Mouse (Mus musculus) intestine, embryonic 15.5 days (tissue): ENCODE data around the gene Ace. TPM values are rescaled to one million over a fixed set of nuclear protein-coding genes. Genes with fewer than 3 reads are reported as not detected.
A peak's percentile ranks its signal among the peaks of the same experiment; 100 is the strongest.

Experiments used
- ATAC-seq: fragments of 200-750 bp; cut with Nextera tagmentation; 2 replicates; pipeline ENCODE4 v1.8.0; 2017; ENCODE audit warnings: moderate TSS enrichment, moderate library complexity
- H3K27ac ChIP-seq: fragments of 300-500 bp; sonication (generic); 2 replicates; pipeline ENCODE4 v1.5.1; 2015; ENCODE audit warnings: mild to moderate bottlenecking, inconsistent platforms
- H3K27me3 ChIP-seq: fragments of 300-500 bp; sonication (generic); replicated peaks from 2 replicates; pipeline ENCODE4 v1.6.1; 2015; ENCODE audit warnings: inconsistent platforms
- H3K36me3 ChIP-seq: fragments of 300-500 bp; sonication (generic); 2 replicates; pipeline ENCODE4 v1.6.1; 2015; ENCODE audit warnings: inconsistent platforms
- H3K4me1 ChIP-seq: fragments of 300-500 bp; sonication (generic); replicated peaks from 2 replicates; pipeline ENCODE4 v1.6.1; 2015; ENCODE audit warnings: inconsistent platforms
- H3K4me2 ChIP-seq: fragments of 300-500 bp; sonication (generic); replicated peaks from 2 replicates; pipeline ENCODE4 v1.6.1; 2015; ENCODE audit warnings: mild to moderate bottlenecking, inconsistent platforms
- H3K4me3 ChIP-seq: fragments of 300-500 bp; sonication (generic); replicated peaks from 2 replicates; pipeline ENCODE4 v1.5.1; 2015; ENCODE audit warnings: inconsistent platforms
- H3K9ac ChIP-seq: fragments of 300-500 bp; sonication (generic); 2 replicates; pipeline ENCODE4 v1.6.1; 2015; ENCODE audit warnings: inconsistent platforms
- H3K9me3 ChIP-seq: fragments of 300-500 bp; sonication (generic); 2 replicates; pipeline ENCODE4 v1.6.1; 2016; ENCODE audit warnings: inconsistent platforms
- WGBS: fragments of 180-500 bp; shearing (Covaris S2); methylation state at CpG from one replicate; pipeline ENCODE4 v1.1.7; 2015; 5-methylcytosine and 5-hydroxymethylcytosine counted together
- polyA plus RNA-seq: library from polyadenylated mRNA; unstranded; fragments of >200 nt; fragmentation: Nextera tagmentation; extraction: Ambion mirVana; gene quantifications from 2 replicates; pipeline ENCODE4 v1.2.1, GENCODE M21; 2015

The Ace gene
- polyA plus RNA-seq, 1 experiment from 2014 or later: 6.9 TPM

- no peak overlapping the region for H3K4me3 ChIP-seq
- 66% methylated on average over 3 of the region's 3 CpGs for WGBS
Observed at GRCm38 (mm10) chr11:105975050-105975449, 7.3 kb downstream of the Ace start.

DNA sequence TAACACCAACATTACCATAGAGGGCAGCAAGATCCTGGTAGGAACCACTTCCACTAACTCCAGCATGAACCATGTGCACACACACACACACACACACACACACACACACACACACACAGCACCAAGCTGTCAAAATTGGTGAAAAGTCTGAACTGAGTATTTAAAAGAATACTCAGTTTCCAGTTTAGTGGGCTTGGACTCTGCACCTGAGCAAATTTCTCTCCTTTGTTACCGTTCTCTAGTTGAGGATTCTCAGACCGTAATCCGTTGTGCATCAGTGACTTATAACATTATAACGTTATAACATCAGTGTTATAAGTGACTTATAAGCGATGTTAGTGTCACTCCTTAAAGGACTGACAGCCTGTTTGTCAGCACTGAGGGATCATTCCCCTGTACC lies 7.9 kb downstream of the Ace start:
- Histone ChIP-seq H3K36me3 (no peaks in the 10 kb centered on the region), H3K27me3 (no peaks in the 10 kb centered on the region), H3K9ac (no peak overlapping the region), H3K27ac (no peak overlapping the region), H3K4me2 (no peak overlapping the region), H3K4me3 (no peak overlapping the region), H3K4me1 (no peaks in the 10 kb centered on the region), H3K9me3 (no peaks in the 10 kb centered on the region)
- WGBS: 88% methylated on average over 5 of the region's 5 CpGs
- ATAC-seq: no peak

More at GRCm38 (mm10) chr11:105975050-105975449, 7.3 kb downstream of the Ace start:
- Histone ChIP-seq H3K36me3 (no peaks in the 10 kb centered on the region), H3K9me3 (no peaks in the 10 kb centered on the region), H3K27me3 (0 out of 2 replicates have a peak, but pooled peaks cover 5% of the 10 kb centered on the region), H3K9ac (no peak overlapping the region), H3K4me2 (no peak overlapping the region), H3K4me1 (no peaks in the 10 kb centered on the region), H3K27ac (no peak overlapping the region)
- ATAC-seq: no peak

DNA sequence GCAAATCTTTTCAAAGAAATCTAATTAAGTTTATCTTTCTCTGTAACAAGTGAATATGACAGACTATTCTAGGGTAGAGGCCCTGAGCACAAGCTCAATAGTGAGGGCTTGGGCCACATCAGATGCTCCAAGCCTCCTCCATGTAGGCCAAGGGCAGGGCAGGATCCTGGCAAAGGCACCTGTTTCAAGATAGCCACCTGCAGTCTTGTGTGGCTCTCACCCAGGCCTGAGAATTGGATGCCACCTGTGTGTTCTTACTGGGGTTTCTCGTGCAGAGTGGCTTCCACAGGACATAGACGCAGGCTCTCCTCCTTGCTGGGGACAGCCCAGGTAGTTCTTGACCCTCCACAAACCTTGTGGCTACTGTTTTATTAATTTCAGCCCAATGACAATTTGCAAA lies 10.5 kb downstream of the Ace start:
- WGBS: 78% methylated on average over 2 of the region's 2 CpGs
- no peaks in the 10 kb centered on the region for H3K4me1 ChIP-seq
- no peak overlapping the region for H3K27ac ChIP-seq
- H3K9me3 ChIP-seq: no peaks in the 10 kb centered on the region
- no peaks in the 10 kb centered on the region for H3K36me3 ChIP-seq
- no peaks in the 10 kb centered on the region for H3K27me3 ChIP-seq
- no peak overlapping the region for H3K9ac ChIP-seq
- H3K4me2 ChIP-seq: no peak overlapping the region
- H3K4me3 ChIP-seq: no peak overlapping the region
- ATAC-seq: no peak

- WGBS: 60% methylated on average over 5 of the region's 5 CpGs
- Histone ChIP-seq H3K4me1 (no peaks in the 10 kb centered on the region), H3K27me3 (no peaks in the 10 kb centered on the region), H3K9me3 (no peaks in the 10 kb centered on the region), H3K9ac (no peak overlapping the region), H3K4me2 (no peak overlapping the region), H3K4me3 (no peak overlapping the region), H3K27ac (no peak overlapping the region), H3K36me3 (no peaks in the 10 kb centered on the region)
- no peak for ATAC-seq
Observed at GRCm38 (mm10) chr11:105978634-105979033, 10.9 kb downstream of the Ace start.

DNA sequence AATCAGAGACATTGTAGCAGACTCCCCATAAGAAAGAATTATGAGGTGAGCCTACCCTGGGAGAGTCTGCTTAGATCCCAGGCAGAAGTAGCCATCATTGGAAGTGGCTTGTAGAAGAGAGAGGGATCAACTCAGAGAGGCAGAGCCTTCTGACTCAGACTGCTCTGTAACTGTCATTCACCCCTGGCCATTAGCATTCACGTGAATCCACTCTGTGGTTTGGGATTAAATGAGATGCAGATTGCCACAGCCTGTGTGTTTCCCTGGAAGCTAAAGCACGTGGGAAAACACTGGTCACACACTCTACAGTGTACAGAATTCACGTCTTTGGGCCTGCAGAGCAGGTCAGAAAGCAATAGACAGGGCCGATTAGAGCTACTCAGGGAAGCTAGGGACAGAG lies 16.7 kb downstream of the Ace start:
- Histone ChIP-seq H3K27me3 (no peaks in the 10 kb centered on the region), H3K27ac (no peak overlapping the region), H3K9me3 (no peaks in the 10 kb centered on the region), H3K4me2 (no peak overlapping the region), H3K9ac (no peak overlapping the region), H3K4me3 (no peak overlapping the region), H3K36me3 (no peaks in the 10 kb centered on the region), H3K4me1 (no peaks in the 10 kb centered on the region)
- WGBS: 77% methylated on average over 4 of the region's 4 CpGs
- ATAC-seq: no peak

- H3K4me2 ChIP-seq: no peak overlapping the region
- no peak overlapping the region for H3K27ac ChIP-seq
- no peak overlapping the region for H3K9ac ChIP-seq
- H3K4me3 ChIP-seq: no peak overlapping the region
- no peaks in the 10 kb centered on the region for H3K36me3 ChIP-seq
- H3K9me3 ChIP-seq: no peaks in the 10 kb centered on the region
- no peaks in the 10 kb centered on the region for H3K4me1 ChIP-seq
- no peak for ATAC-seq
- WGBS: 74% methylated on average over 6 of the region's 6 CpGs
- H3K27me3 ChIP-seq: no peaks in the 10 kb centered on the region
Observed at GRCm38 (mm10) chr11:105987446-105987845, 19.7 kb downstream of the Ace start.

DNA sequence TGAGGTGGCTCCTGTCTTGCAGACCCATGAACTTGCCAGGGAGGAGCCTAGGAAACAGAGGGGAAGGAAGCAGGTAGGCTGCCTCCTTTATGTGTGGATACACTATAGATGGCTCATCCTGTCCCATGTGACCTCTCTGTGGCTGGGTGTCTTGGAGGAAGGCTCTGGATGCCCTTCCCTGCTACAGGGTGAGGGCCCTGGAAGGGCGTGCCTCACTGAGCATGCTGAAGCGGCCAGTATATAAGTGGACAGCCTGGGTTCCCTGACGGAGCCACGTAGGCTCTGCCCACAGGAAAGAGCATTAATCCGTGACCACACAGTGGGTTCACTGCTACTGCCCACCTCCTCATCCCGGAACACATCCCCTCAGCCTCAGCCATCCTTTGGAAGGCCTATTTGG lies 21.7 kb downstream of the Ace start:
- Histone ChIP-seq H3K9ac (no peak overlapping the region), H3K9me3 (no peaks in the 10 kb centered on the region), H3K4me1 (no peaks in the 10 kb centered on the region), H3K27ac (no peak overlapping the region), H3K4me2 (no peak overlapping the region), H3K4me3 (no peak overlapping the region), H3K36me3 (no peaks in the 10 kb centered on the region), H3K27me3 (no peaks in the 10 kb centered on the region)
- WGBS: 76% methylated on average over 6 of the region's 6 CpGs
- no peak for ATAC-seq

- no peaks in the 10 kb centered on the region for H3K4me1 ChIP-seq
- H3K9me3 ChIP-seq: no peaks in the 10 kb centered on the region
- no peak overlapping the region for H3K4me2 ChIP-seq
- H3K27ac ChIP-seq: no peak overlapping the region
- H3K9ac ChIP-seq: no peak overlapping the region
- H3K36me3 ChIP-seq: no peaks in the 10 kb centered on the region
- no peak for ATAC-seq
- 63% methylated on average over 2 of the region's 2 CpGs for WGBS
- H3K27me3 ChIP-seq: no peaks in the 10 kb centered on the region
- H3K4me3 ChIP-seq: no peak overlapping the region
Observed at GRCm38 (mm10) chr11:105990231-105990630, 22.5 kb downstream of the Ace start.

DNA sequence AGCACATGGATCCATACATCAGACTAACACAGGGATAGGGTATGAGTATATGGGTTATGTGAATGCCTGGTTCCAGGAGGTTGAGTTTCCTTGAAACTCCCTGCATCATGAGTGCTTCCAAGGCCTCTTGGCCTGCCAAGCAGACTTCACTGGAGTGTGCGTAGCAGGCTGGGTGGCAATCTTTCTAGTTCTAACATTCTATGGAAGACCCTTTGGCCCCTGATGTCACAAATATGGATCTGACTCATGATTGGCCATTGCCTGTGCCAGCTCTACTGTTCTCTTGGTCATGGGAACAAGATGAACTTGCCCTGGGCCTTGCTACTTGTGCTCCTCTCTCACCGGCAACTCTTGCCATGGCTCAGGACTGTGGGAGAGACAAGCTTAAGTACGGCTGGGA lies 26.6 kb downstream of the Ace start, which contains the start of gene Ace3:
Gene Ace3, plus strand, starts transcription at position 301 of the 400 bp plus-strand sequence.
- H3K27ac ChIP-seq: no peak within 1 kb of the TSS
- H3K4me1 ChIP-seq: no peaks in the 10 kb centered on the region
- whole genome bisulfite sequencing: 93% methylated on average over 3 of the region's 3 CpGs
- no peak for ATAC-seq
- no peaks in the 10 kb centered on the region for H3K9me3 ChIP-seq
- no peak within 1 kb of the TSS for H3K4me2 ChIP-seq
- no peak within 1 kb of the TSS for H3K9ac ChIP-seq
- H3K36me3 ChIP-seq: no peaks in the 10 kb centered on the region
- no peaks in the 10 kb centered on the region for H3K27me3 ChIP-seq
- no peak within 1 kb of the TSS for H3K4me3 ChIP-seq

DNA sequence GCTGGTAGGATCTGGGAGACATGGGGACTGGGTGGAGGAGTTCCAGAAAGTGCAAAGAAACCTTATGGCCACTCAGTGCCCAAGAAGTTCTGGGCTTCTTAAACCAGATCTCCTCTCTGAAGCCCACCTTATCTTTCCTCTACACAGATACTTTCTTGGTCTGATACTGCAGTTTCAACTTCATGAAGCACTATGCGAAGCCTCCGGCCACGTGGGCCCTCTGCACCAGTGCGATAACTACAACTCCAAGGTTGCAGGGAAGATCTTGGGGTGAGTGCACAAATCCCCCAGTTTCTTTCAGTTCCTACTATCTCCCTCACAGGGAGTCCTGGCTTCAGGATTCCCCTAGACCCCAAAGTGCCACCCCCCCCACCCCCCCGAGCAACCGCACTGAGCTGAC lies 32.3 kb downstream of the Ace start:
- no peak for ATAC-seq
- H3K9ac ChIP-seq: no peak overlapping the region
- no peaks in the 10 kb centered on the region for H3K36me3 ChIP-seq
- no peak overlapping the region for H3K4me2 ChIP-seq
- H3K27ac ChIP-seq: no peak overlapping the region
- 93% methylated on average over 6 of the region's 6 CpGs for WGBS
- H3K4me1 ChIP-seq: 0 out of 2 replicates have a peak, but pooled peaks cover 6% of the 10 kb centered on the region
- no peaks in the 10 kb centered on the region for H3K9me3 ChIP-seq
- H3K4me3 ChIP-seq: no peak overlapping the region
- H3K27me3 ChIP-seq: no peaks in the 10 kb centered on the region

- Histone ChIP-seq H3K4me3 (no peak overlapping the region), H3K27me3 (no peaks in the 10 kb centered on the region), H3K4me1 (peaks cover 18% of the 10 kb centered on the region), H3K4me2 (no peak overlapping the region), H3K9ac (no peak overlapping the region), H3K9me3 (no peaks in the 10 kb centered on the region), H3K36me3 (no peaks in the 10 kb centered on the region), H3K27ac (no peak overlapping the region)
- 44% methylated on average over 4 of the region's 4 CpGs for WGBS
- ATAC-seq: no peak
Observed at GRCm38 (mm10) chr11:106001718-106002117, 34.0 kb downstream of the Ace start.

- Histone ChIP-seq H3K9me3 (no peaks in the 10 kb centered on the region), H3K27me3 (no peaks in the 10 kb centered on the region), H3K27ac (no peak overlapping the region), H3K4me1 (peaks cover 21% of the 10 kb centered on the region), H3K4me3 (no peak overlapping the region), H3K4me2 (no peak overlapping the region), H3K36me3 (no peaks in the 10 kb centered on the region), H3K9ac (no peak overlapping the region)
- peak; percentile 10; the same call in 1 of the 2 replicates for ATAC-seq
- WGBS: 71% methylated on average over 1 of the region's 1 CpGs
Observed at GRCm38 (mm10) chr11:106004576-106004975, 36.8 kb downstream of the Ace start.

DNA sequence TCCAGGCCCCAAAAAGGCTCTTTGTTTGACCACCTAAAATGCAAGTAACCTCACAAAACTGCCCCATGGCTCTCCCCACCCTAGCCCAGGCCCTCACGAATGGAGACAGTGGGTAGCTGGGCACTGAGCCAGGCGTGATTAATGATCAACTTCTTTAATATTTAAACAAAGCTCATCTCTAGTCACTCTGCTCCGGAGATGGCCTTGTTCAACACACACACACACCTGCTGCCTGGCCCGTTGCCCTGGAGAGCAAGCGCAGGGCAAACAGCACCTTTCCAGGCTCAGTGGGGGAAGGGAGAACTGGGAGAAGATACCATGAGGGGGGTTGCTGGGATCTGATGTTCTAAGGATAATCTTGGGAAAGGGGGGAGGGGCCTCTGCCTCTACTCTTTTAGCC lies 38.2 kb downstream of the Ace start:
- ATAC-seq: peak; percentile 72
- no peak overlapping the region for H3K27ac ChIP-seq

More for the DNA sequence above, 38.2 kb downstream of the Ace start:
- Histone ChIP-seq H3K9ac (no peak overlapping the region), H3K27me3 (no peaks in the 10 kb centered on the region), H3K4me1 (peaks cover 21% of the 10 kb centered on the region), H3K9me3 (no peaks in the 10 kb centered on the region), H3K4me2 (no peak overlapping the region; the same call in 1 of the 2 replicates), H3K36me3 (no peaks in the 10 kb centered on the region), H3K4me3 (no peak overlapping the region)
- WGBS: 17% methylated on average over 5 of the region's 5 CpGs
